Mouse (Mus musculus): ENCODE measurements around the gene Gmfg.

Gene Gmfg

GRCm38 (mm10) chr7:28436932-28437570, at the start of gene Gmfg:
Gene Gmfg (plus strand): TSS chr7:28437447.
- peak; percentile 97 for DNase-seq (ENCODE audit: low read depth)

DNA sequence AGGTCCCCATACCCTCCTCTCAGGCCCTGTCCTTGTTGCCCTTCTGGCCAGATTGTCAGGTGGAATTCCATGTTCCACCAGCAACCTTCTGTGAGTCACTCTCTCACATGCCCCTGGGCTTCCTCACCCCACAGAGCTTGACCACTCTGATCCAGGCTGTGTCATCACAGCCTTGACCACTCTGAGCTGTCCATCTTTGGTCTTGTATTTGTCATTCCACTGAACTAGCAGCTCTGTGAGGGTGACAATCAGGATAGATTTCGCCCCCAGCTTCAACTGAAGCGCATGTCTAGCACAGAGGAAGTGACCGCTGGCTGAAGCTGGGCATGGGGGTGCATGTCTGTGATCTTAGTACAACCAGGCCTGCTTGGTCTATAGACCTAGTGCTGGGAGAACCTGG, 46.9 kb upstream of the Gmfg start:
- DNase-seq (ENCODE audit: low read depth) = no peak

DNA sequence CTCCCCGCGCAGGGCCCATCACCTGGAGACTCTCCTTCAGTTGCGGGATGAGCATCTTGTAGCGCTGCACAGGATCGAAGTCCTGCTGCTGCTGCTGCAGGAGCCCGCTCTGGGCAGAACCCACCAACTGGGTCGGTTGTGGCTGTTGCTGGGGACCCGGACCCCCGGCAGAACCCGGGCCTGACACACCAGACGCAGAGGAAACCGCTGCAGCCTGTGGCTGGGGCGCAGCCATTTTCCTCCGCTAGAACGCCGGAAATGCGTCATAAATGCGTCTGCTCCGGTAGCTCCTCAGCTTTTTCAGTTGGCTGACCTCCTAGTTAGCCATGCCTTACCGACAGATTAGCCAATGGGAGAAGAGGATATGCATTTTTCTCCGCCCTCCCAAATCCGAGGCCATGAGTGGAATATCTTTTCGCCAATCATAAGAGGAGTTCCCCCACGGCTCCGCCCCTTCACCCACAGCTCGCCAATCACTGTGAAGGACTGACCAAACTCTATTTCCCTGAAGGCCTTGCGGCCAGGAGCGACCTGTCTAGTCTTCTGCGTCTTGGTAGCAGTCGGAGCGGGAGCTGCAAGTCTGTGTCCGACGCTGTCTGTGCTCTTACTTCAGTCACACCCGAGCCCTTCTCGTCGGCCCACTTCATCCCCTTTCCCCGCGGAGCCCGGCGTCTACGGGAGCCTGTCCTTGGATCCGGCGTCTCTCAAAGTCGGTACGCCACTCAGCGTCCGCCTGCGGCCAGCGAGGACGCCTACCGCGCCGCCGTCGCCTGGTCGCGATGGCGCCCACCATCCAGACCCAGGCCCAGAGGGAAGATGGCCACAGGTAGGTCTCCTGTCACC, 44.6 kb upstream of the Gmfg start, which contains the start of the genes Med29 and Paf1:
Gene Med29, minus strand, starts transcription at position 280 of the 843 bp plus-strand sequence.
Gene Paf1, plus strand, starts transcription at position 523 of the 843 bp plus-strand sequence.
- DNase-seq (ENCODE audit: low read depth) = peak; percentile 100

- no peak for DNase-seq (ENCODE audit: low read depth)
Measured at GRCm38 (mm10) chr7:28393272-28393951, 43.8 kb upstream of the Gmfg start.

GRCm38 (mm10) chr7:28395425-28395824, 41.8 kb upstream of the Gmfg start:
- DNase-seq (ENCODE audit: low read depth) = no peak

GRCm38 (mm10) chr7:28398000-28398399, 39.2 kb upstream of the Gmfg start:
- peak; percentile 58 for DNase-seq (ENCODE audit: low read depth)

DNA sequence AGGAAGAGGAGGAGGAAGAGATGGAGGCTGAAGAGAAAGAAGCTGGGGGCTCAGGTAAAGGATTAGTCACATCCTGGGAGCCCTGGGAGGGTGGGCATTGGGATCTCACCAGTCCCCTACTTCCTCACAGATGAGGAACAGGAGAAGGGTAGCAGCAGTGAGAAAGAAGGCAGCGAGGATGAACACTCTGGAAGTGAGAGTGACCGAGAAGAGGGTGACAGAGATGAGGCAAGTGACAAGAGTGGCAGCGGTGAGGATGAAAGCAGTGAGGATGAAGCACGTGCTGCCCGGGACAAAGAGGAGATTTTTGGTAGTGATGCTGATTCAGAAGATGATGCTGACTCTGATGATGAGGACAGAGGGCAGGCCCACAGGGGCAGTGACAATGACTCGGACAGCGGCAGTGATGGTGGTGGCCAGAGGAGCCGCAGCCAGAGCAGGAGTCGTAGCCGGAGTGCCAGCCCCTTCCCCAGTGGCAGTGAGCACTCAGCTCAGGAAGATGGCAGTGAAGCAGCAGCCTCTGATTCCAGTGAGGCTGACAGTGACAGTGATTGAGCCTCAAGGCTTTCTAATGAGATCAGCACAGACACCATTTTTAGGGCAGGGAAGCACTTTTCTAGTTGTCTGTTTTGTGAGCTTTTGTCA, 38.4 kb upstream of the Gmfg start:
- no peak for DNase-seq (ENCODE audit: low read depth)

- peak; percentile 61 for DNase-seq (ENCODE audit: low read depth)
Measured at GRCm38 (mm10) chr7:28401030-28401429, 36.2 kb upstream of the Gmfg start.

- no peak for DNase-seq (ENCODE audit: low read depth)
Measured at GRCm38 (mm10) chr7:28401942-28402341, 35.3 kb upstream of the Gmfg start.

DNA sequence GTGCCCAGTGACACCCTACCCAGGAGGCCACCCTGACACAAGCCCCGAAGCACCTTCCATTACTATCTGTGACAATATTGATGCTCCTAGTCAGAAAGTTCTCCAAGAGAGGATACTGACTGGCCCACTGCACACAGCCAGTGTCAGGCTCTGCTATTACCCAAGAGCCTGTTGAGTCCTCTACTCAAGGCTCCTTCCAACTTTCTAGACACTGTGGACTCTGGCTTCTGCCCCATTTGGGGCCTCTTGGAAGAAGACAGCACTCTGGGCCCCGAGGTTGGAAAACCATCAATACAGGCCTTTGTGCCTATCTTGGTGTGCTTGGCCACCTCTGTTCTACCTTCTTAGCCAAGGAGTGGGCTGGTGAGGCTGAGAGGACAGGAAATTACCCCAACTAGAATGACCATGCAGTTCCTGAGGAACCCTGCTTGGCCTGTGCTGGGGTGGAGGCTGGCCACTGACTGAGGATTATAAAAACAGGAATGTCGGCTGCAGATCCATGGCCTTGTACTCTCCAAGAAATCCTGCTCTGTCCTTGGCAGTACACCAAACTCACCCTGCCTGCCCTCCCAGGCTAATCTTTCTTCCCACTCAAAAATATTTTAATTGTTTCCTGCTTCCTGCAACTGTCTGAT, 26.3 kb upstream of the Gmfg start:
- no peak for DNase-seq (ENCODE audit: low read depth)

DNA sequence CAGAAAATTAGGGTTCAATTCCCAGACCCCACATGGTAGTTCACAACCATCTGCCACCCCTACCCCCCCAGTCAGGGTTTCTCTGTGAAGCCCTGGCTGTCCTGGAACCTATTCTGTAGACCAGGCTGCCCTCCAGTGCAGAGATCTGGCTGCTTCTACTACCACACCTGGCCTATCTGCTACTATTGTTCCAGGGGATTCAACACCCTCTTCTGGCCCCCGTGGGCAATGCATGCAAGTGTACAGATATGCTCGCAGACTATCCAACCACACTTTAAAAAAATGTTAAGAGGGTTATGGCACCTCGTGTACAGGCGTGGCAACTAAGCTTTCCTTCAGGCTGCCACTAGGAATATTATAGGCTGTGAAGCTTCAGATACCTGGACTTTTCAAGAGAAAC, 24.4 kb upstream of the Gmfg start:
- no peak for DNase-seq (ENCODE audit: low read depth)

DNA sequence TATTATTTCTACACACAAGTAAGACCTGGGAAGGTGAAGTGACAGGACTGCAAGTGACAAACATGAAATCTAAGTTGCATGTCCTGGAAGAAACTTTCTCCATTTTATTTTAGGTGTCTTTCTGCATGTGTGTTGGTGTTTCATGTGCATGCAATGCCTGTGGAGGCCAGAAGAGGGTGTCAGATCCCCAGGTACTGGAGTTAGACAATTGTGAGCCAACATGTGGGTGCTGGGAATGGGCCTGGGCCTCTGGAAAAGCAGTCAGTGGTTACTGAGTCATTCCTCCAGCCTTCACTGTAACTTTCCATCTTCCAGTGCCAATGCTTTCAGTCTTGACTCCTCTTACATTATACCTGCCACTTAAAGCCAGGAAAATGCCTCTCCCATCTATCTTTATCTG, 19.9 kb upstream of the Gmfg start:
- peak; percentile 31 for DNase-seq (ENCODE audit: low read depth)

- DNase-seq (ENCODE audit: low read depth) = no peak
Measured at GRCm38 (mm10) chr7:28418096-28418670, 19.1 kb upstream of the Gmfg start.

- DNase-seq (ENCODE audit: low read depth) = no peak
Measured at GRCm38 (mm10) chr7:28419416-28419815, 17.8 kb upstream of the Gmfg start.

GRCm38 (mm10) chr7:28423018-28423417, 14.2 kb upstream of the Gmfg start:
- DNase-seq (ENCODE audit: low read depth) = no peak

DNA sequence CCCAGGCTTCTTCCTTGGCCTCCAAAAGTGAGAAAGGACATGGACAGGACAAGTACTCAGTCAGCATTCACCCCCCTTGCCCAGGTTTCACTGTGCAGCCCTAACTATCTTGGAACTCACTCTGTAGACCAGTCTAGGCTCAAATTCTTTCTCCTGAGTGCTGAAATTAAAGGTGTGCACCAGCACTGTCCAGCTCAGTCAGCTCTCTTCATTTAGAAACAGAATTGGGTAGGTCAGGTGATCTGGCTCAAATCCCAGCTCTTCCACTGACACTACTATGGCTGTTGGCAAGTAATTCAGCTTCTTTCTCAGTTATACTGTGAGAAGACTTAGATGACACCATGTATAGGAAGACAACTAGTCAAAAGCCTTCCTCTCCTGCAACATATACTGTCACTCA, 9.5 kb upstream of the Gmfg start:
- DNase-seq (ENCODE audit: low read depth) = no peak

GRCm38 (mm10) chr7:28430512-28430911, 6.7 kb upstream of the Gmfg start:
- peak; percentile 84 for DNase-seq (ENCODE audit: low read depth)

DNA sequence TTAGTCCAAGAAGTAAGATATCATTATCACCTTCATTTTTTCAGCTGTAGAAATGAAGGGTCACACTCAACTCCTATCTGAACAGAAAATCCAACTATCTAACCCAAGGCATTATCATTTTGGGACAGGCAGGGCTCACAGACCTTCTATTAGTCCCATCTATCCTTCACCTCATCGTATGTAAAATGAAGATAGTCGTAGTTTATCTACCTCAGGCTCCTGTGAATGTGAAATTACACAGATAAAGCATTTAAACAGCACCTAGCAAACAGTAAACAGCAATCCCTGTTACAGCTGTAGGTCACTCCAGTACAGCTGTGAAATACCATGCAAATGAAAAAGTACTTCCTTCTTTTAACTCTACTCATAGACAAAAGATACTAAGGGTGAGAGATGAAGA, 5.0 kb upstream of the Gmfg start:
- DNase-seq (ENCODE audit: low read depth) = no peak

DNA sequence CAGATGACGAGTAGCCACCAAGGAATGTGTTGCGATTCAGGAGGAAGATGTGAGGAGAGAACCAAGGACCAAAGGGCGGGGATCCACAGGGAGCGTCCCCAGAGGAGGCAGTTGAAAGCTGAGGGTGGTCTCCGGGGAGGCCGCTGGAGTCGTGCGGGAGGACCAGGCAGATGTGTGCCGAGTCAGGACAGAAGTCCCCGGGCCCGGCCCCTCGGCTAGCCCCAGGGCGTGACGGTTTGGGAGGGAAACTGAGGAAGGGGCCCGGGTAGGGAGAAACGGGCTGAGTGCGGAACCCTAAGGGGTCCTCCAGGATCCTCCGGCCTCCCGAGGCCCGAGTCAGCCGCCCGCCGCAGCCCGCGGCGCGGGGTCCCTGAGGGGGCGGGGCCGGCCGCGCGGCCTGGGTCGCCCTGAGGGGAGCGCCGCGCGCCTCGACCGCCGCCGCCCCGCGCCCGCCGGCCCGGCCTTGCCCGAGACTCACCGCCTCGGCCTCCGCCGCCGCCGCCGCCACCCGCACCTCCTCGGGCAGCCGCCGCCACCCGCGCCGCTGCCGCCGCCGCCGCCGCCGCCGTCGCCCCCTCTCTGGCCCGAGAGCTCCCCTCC, 1.5 kb upstream of the Gmfg start:
- no peak for DNase-seq (ENCODE audit: low read depth)

GRCm38 (mm10) chr7:28436271-28436904, 859 bp upstream of the Gmfg start:
- DNase-seq (ENCODE audit: low read depth) = peak; percentile 100

GRCm38 (mm10) chr7:28437964-28438363, 717 bp downstream of the Gmfg start:
- DNase-seq (ENCODE audit: low read depth) = no peak
